Mouse (Mus musculus) erythroblast, embryonic 14.5 days (primary cell): Measurements from ENCODE around the gene Clmp. TPM values are rescaled to one million over a fixed set of nuclear protein-coding genes. Genes with fewer than 3 reads are reported as not detected.
A peak's percentile ranks its signal among the peaks of the same experiment; 100 is the strongest.

Experiments used
- H3K27me3 ChIP-seq: 2 replicates; pipeline ENCODE4 v1.6.1; 2012; ENCODE audit warnings: inconsistent platforms; ENCODE audit not compliant: control insufficient read depth
- H3K36me3 ChIP-seq: 2 replicates; pipeline ENCODE4 v1.6.1; 2012; ENCODE audit warnings: mild to moderate bottlenecking, inconsistent platforms; ENCODE audit not compliant: control insufficient read depth
- H3K4me1 ChIP-seq: 2 replicates; pipeline ENCODE4 v1.6.1; 2012; ENCODE audit warnings: inconsistent platforms; ENCODE audit not compliant: control insufficient read depth
- H3K4me3 ChIP-seq: replicated peaks from 2 replicates; pipeline ENCODE3; 2012; ENCODE audit warnings: moderate library complexity, mild to moderate bottlenecking, inconsistent platforms
- H3K9me3 ChIP-seq: 2 replicates; pipeline ENCODE4 v1.6.1; 2012; ENCODE audit warnings: low read length, inconsistent platforms, mixed read lengths; ENCODE audit not compliant: control insufficient read depth
- GATA1 ChIP-seq: IDR thresholded peaks from 2 replicates; pipeline ENCODE4 v1.6.1; 2012; ENCODE audit warnings: low read length, inconsistent platforms, mixed read lengths
- TAL1 ChIP-seq: IDR thresholded peaks from 3 replicates; pipeline ENCODE4 v1.6.1; 2012; ENCODE audit warnings: low read length, inconsistent platforms, mixed read lengths
- polyA plus RNA-seq: library from polyadenylated mRNA; stranded (reverse); fragments of >175 nt; gene quantifications from 2 replicates; pipeline ENCODE4 v1.2.3, GENCODE M21; 2012

The Clmp gene
- polyA plus RNA-seq, 1 experiment: not detected

GRCm38 (mm10) chr9:40793581-40793980, 107.8 kb downstream of the Clmp start:
- Histone ChIP-seq H3K4me1 (peaks cover 5% of the 10 kb centered on the region), H3K36me3 (no peaks in the 10 kb centered on the region), H3K27me3 (peaks cover 2% of the 10 kb centered on the region; the same call in 1 of the 2 replicates), H3K9me3 (no peaks in the 10 kb centered on the region), H3K4me3 (no peak overlapping the region)
- no peak for TF ChIP-seq TAL1
- no peak for TF ChIP-seq GATA1

GRCm38 (mm10) chr9:40794251-40794650, 108.5 kb downstream of the Clmp start:
- TF ChIP-seq GATA1 (no peak), TAL1 (no peak)
- Histone ChIP-seq H3K4me1 (peaks cover 12% of the 10 kb centered on the region), H3K36me3 (no peaks in the 10 kb centered on the region)

GRCm38 (mm10) chr9:40794926-40795325, 109.2 kb downstream of the Clmp start:
- H3K4me3 ChIP-seq: no peak overlapping the region
- H3K4me1 ChIP-seq: peaks cover 18% of the 10 kb centered on the region
- peaks cover 2% of the 10 kb centered on the region; the same call in 1 of the 2 replicates for H3K27me3 ChIP-seq
- no peaks in the 10 kb centered on the region for H3K36me3 ChIP-seq
- TF ChIP-seq TAL1: no peak
- TF ChIP-seq GATA1: no peak
- no peaks in the 10 kb centered on the region for H3K9me3 ChIP-seq

More at GRCm38 (mm10) chr9:40794251-40794650, 108.5 kb downstream of the Clmp start:
- peaks cover 2% of the 10 kb centered on the region; the same call in 1 of the 2 replicates for H3K27me3 ChIP-seq
- no peak overlapping the region for H3K4me3 ChIP-seq
- H3K9me3 ChIP-seq: no peaks in the 10 kb centered on the region

- H3K36me3 ChIP-seq: no peaks in the 10 kb centered on the region
- H3K27me3 ChIP-seq: peaks cover 2% of the 10 kb centered on the region; the same call in 1 of the 2 replicates
- H3K4me1 ChIP-seq: peaks cover 21% of the 10 kb centered on the region
- H3K4me3 ChIP-seq: no peak overlapping the region
- H3K9me3 ChIP-seq: no peaks in the 10 kb centered on the region
- TF ChIP-seq GATA1 (no peak), TAL1 (no peak)
Observed at GRCm38 (mm10) chr9:40795562-40795961, 109.8 kb downstream of the Clmp start.

- TF ChIP-seq TAL1: no peak
- TF ChIP-seq GATA1: no peak
- H3K4me1 ChIP-seq: peaks cover 21% of the 10 kb centered on the region
- H3K36me3 ChIP-seq: no peaks in the 10 kb centered on the region
- H3K27me3 ChIP-seq: peaks cover 2% of the 10 kb centered on the region; the same call in 1 of the 2 replicates
- no peak overlapping the region for H3K4me3 ChIP-seq
- no peaks in the 10 kb centered on the region for H3K9me3 ChIP-seq
Observed at GRCm38 (mm10) chr9:40796054-40796453, 110.3 kb downstream of the Clmp start.

GRCm38 (mm10) chr9:40798247-40798960, 112.6 kb downstream of the Clmp start:
- peaks cover 17% of the 10 kb centered on the region for H3K36me3 ChIP-seq
- no peaks in the 10 kb centered on the region for H3K9me3 ChIP-seq
- no peak overlapping the region for H3K4me3 ChIP-seq
- H3K27me3 ChIP-seq: peaks cover 2% of the 10 kb centered on the region; the same call in 1 of the 2 replicates
- H3K4me1 ChIP-seq: peaks cover 22% of the 10 kb centered on the region
- TF ChIP-seq GATA1: no peak
- no peak for TF ChIP-seq TAL1

GRCm38 (mm10) chr9:40799112-40799511, 113.3 kb downstream of the Clmp start:
- TF ChIP-seq TAL1: no peak
- TF ChIP-seq GATA1: no peak
- Histone ChIP-seq H3K4me3 (peak overlapping the region; percentile 90), H3K4me1 (peaks cover 26% of the 10 kb centered on the region)

GRCm38 (mm10) chr9:40799837-40800501, 114.2 kb downstream of the Clmp start:
- peaks cover 2% of the 10 kb centered on the region; the same call in 1 of the 2 replicates for H3K27me3 ChIP-seq

More at GRCm38 (mm10) chr9:40799112-40799511, 113.3 kb downstream of the Clmp start:
- Histone ChIP-seq H3K27me3 (peaks cover 2% of the 10 kb centered on the region; the same call in 1 of the 2 replicates), H3K9me3 (no peaks in the 10 kb centered on the region), H3K36me3 (peaks cover 24% of the 10 kb centered on the region)

More at GRCm38 (mm10) chr9:40799837-40800501, 114.2 kb downstream of the Clmp start:
- TF ChIP-seq GATA1 (no peak), TAL1 (no peak)
- peaks cover 31% of the 10 kb centered on the region for H3K36me3 ChIP-seq
- H3K4me3 ChIP-seq: peak overlapping the region; percentile 90
- no peaks in the 10 kb centered on the region for H3K9me3 ChIP-seq
- H3K4me1 ChIP-seq: peaks cover 26% of the 10 kb centered on the region
